Mouse (Mus musculus) testis, adult 2 months (tissue): Measurements from ENCODE around the gene Grin2b. TPM values are rescaled to one million over a fixed set of nuclear protein-coding genes. Genes with fewer than 3 reads are reported as not detected.
"Not testable (repeated sequence)": the region's sequence is repeated elsewhere in the genome, so short reads cannot be mapped to it uniquely, and the experiment has no call there.

ENCODE experiments used
- H3K27ac ChIP-seq: fragments of 200-500 bp; 2 replicates; pipeline ENCODE4 v1.5.1; 2012; ENCODE audit warnings: low read depth, low read length; ENCODE audit not compliant: control insufficient read depth, insufficient read depth
- H3K27me3 ChIP-seq: fragments of 200-500 bp; 2 replicates; pipeline ENCODE4 v1.6.1; 2012; ENCODE audit warnings: mild to moderate bottlenecking, low read length, moderate library complexity; ENCODE audit not compliant: control insufficient read depth, insufficient read depth
- H3K36me3 ChIP-seq: fragments of 200-500 bp; 2 replicates; pipeline ENCODE4 v1.6.1; 2012; ENCODE audit warnings: mild to moderate bottlenecking, low read length; ENCODE audit not compliant: control insufficient read depth, insufficient read depth
- H3K4me1 ChIP-seq: fragments of 200-500 bp; 2 replicates; pipeline ENCODE4 v1.6.1; 2012; ENCODE audit warnings: low read length; ENCODE audit not compliant: control insufficient read depth, insufficient read depth
- H3K4me3 ChIP-seq: fragments of 200-500 bp; 2 replicates; pipeline ENCODE4 v1.5.1; 2012; ENCODE audit warnings: low read depth, mild to moderate bottlenecking, low read length, moderate library complexity, mixed read lengths; ENCODE audit not compliant: control insufficient read depth
- CTCF ChIP-seq: fragments of 200-500 bp; IDR thresholded peaks from 2 replicates; pipeline ENCODE4 v1.5.1; 2012; ENCODE audit warnings: low read depth, mild to moderate bottlenecking, inconsistent platforms, low read length, moderate library complexity; ENCODE audit not compliant: control insufficient read depth, insufficient read depth, insufficient replicate concordance
- POLR2A ChIP-seq: fragments of 200-500 bp; IDR thresholded peaks from 2 replicates; pipeline ENCODE4 v1.6.1; 2012; ENCODE audit warnings: low read depth, mild to moderate bottlenecking, inconsistent platforms, low read length, moderate library complexity; ENCODE audit not compliant: control insufficient read depth
- polyA plus RNA-seq: library from polyadenylated mRNA; depleted of rRNA; stranded (reverse); fragments of >200 nt; gene quantifications from 2 replicates; pipeline ENCODE4 v1.2.3, GENCODE M21; 2012

Gene Grin2b
- polyA plus RNA-seq, 1 experiment: 5.6 TPM

DNA sequence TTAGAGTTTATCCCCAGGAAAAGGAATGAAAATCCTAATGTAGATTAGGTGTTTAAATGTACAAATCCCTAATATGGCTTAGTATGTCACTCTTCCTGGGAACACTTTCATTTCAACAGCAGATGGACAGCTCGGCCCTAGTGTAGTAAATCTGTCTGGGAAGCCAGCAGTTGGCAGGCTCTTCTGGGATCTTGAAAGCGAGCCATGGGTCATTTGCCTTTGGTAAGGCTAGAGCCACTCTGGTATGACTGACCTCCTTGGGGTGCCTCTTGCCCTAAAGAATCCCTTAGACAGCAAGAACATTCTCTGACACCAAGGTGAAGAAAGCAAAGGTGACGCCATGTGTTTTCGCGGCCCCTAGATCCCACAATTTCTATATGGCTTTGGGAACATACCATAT, 446.2 kb downstream of the Grin2b start:
- H3K27me3 ChIP-seq: no peaks in the 10 kb centered on the region
- no peaks in the 10 kb centered on the region; the same call in 1 of the 2 replicates for H3K4me1 ChIP-seq
- H3K4me3 ChIP-seq: no peak overlapping the region
- H3K27ac ChIP-seq: no peak overlapping the region
- TF ChIP-seq CTCF (no peak), POLR2A (no peak)
- no peaks in the 10 kb centered on the region for H3K36me3 ChIP-seq

- Histone ChIP-seq H3K4me1 (no peaks in the 10 kb centered on the region), H3K36me3 (no peaks in the 10 kb centered on the region), H3K27ac (no peak overlapping the region), H3K27me3 (no peaks in the 10 kb centered on the region), H3K4me3 (no peak overlapping the region)
- TF ChIP-seq CTCF (no peak), POLR2A (no peak)
These were observed 451.6 kb downstream of the Grin2b start for GRCm38 (mm10) chr6:135721706-135722105.

- Histone ChIP-seq H3K36me3 (no peaks in the 10 kb centered on the region), H3K27ac (no peak overlapping the region), H3K4me1 (no peaks in the 10 kb centered on the region), H3K27me3 (no peaks in the 10 kb centered on the region), H3K4me3 (no peak overlapping the region)
- TF ChIP-seq CTCF: no peak
- no peak for TF ChIP-seq POLR2A
These were observed 458.4 kb downstream of the Grin2b start for GRCm38 (mm10) chr6:135714906-135715305.

- H3K4me1 ChIP-seq: no peaks in the 10 kb centered on the region
- H3K4me3 ChIP-seq: no peak overlapping the region
- TF ChIP-seq POLR2A: no peak
- no peak for TF ChIP-seq CTCF
- no peaks in the 10 kb centered on the region for H3K36me3 ChIP-seq
- no peaks in the 10 kb centered on the region for H3K27me3 ChIP-seq
- no peak overlapping the region for H3K27ac ChIP-seq
These were observed 459.1 kb downstream of the Grin2b start for GRCm38 (mm10) chr6:135714236-135714635.

GRCm38 (mm10) chr6:135713716-135714115, 459.6 kb downstream of the Grin2b start:
- Histone ChIP-seq H3K36me3 (no peaks in the 10 kb centered on the region), H3K27ac (no peak overlapping the region), H3K4me1 (no peaks in the 10 kb centered on the region), H3K4me3 (no peak overlapping the region), H3K27me3 (no peaks in the 10 kb centered on the region)
- TF ChIP-seq POLR2A (no peak), CTCF (no peak)

DNA sequence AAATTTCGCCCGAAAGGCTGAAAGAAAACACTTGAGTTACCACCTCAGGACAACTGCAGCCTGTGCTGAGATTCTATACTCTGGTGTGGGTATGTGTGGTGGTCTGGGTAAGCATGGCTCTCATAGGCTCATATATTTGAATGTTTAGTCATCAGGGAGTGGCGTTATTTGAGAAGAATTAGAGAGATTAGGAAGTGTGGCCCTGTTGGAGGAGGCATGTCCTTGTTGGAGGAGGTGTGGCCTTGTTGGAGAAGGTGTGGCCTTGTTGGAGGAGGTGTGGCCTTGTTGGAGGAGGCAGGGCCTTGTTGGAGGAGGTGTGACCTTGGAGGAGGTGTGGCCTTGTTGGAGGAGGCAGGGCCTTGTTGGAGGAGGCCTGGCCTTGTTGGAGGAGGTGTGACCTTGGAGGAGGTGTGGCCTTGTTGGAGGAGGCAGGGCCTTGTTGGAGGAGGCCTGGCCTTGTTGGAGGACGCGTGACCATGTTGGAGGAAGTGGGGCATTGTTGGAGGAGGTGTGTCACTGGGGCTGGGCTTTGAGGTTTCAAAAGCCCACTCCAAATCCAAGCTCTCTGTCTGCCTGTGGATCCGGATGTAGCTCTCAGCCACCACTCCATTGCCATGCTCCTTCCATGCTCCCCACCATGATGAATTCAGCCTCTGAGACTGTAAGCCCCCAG, 466.3 kb downstream of the Grin2b start:
- not testable (repeated sequence) for H3K4me3 ChIP-seq

DNA sequence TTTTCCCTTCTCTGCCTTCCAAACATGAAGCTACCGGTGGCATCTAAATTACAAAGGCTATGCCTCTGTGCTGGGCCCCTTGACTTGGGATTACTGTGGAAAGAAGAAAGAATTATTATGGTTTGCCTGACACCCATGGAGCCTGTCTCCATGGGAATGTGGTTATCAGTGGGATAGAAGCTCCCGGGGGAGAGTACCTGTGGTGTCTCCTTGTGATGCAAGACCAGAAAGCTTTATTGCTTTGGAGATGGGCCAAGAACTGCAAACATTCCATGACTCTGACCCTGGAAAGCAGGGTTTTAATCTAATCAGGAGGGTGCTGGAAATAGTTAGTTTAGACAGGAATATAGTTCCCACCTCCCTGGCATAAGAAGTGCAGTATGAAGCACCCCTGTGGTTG, 469.7 kb downstream of the Grin2b start:
- H3K36me3 ChIP-seq: no peaks in the 10 kb centered on the region
- no peaks in the 10 kb centered on the region for H3K27me3 ChIP-seq
- TF ChIP-seq CTCF: no peak
- TF ChIP-seq POLR2A: no peak
- H3K27ac ChIP-seq: no peak overlapping the region
- H3K4me3 ChIP-seq: no peak overlapping the region
- no peaks in the 10 kb centered on the region for H3K4me1 ChIP-seq

More for the DNA sequence above, 466.3 kb downstream of the Grin2b start:
- not testable (repeated sequence) for H3K4me1 ChIP-seq, H3K36me3 ChIP-seq, H3K27ac ChIP-seq, H3K27me3 ChIP-seq

GRCm38 (mm10) chr6:135701361-135701760, 471.9 kb downstream of the Grin2b start:
- Histone ChIP-seq H3K27ac (no peak overlapping the region), H3K27me3 (no peaks in the 10 kb centered on the region), H3K4me3 (no peak overlapping the region), H3K4me1 (no peaks in the 10 kb centered on the region), H3K36me3 (no peaks in the 10 kb centered on the region)
- no peak for TF ChIP-seq POLR2A
- TF ChIP-seq CTCF: no peak
